ENCODE assay signal across 8 mouse cellular contexts in the genomic region with DNA sequence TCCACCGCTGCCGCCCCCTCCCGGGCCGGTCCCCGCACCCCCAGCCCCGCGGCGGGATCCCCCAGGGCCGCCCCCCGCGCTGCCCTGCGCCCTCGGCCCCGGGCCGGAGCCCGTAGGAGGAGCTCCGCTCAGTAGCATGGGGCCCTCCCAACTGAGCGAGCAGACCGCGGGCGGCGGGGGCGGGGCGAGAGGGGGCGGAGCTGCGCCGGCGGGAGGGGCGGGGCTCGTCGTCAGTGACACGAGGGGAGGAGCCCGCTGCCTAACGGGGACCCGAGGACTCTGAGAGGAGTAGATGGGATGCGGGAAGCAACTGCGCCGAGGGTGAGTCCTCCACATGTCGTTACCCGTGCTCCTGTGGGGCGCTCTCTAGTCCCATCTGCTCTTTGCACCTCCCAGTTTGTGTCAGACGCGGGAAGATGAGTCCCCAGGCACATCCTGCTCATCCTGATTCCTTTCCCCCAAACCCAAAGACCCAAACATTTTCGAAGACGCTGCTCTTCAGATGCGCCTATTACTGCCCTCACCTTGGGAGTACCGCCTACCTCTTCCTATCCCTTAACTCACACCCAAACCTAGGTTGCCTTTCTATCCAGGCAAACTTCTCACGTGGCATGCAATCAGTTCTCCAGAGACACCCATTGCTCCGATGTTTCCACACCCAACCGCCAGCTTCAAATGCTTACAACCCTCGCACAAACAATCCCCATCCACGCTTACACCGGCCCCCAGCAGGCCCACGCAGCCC. TPM values are rescaled to one million over a fixed set of nuclear protein-coding genes. Genes with fewer than 3 reads are reported as not detected.
DNase-seq lines count a peak whose midpoint lies in the region; ATAC-seq and TF ChIP-seq lines count a peak whose summit lies in the region.

Shf (minus strand) TSS at position 168 of the 745 bp plus-strand sequence.

- H3K4me3 ChIP-seq in E14TG2a.4 (replicated peaks; ENCODE audit: low read length), result peak within 1 kb of the TSS; percentile 88
- peak within 1 kb of the TSS; percentile 93 for H3K4me3 ChIP-seq in forebrain, embryonic 15.5 days
- H3K4me3 ChIP-seq in liver, postnatal 0 days (ENCODE audit: low read depth, low read length), result peak within 1 kb of the TSS; percentile 80
- H3K4me3 ChIP-seq in neural tube, embryonic 14.5 days (ENCODE audit: low read depth, low read length), result peak within 1 kb of the TSS; percentile 92
- H3K4me3 ChIP-seq in testis, adult 2 months (ENCODE audit: control insufficient read depth, low read depth, low read length), result peak within 1 kb of the TSS; percentile 85

- 0 out of 2 replicates have a peak, but pooled peaks have one; percentile 42 for TF ChIP-seq POLR2A in testis, adult 2 months (IDR thresholded peaks at IDR 0.05; ENCODE audit: control insufficient read depth, low read depth, low read length)

- peaks cover 74% of the 10 kb centered on the region for H3K4me1 ChIP-seq in E14TG2a.4 (replicated peaks; ENCODE audit: low read depth, low read length)
- peaks cover 36% of the 10 kb centered on the region for H3K4me1 ChIP-seq in forebrain, embryonic 15.5 days
- H3K4me1 ChIP-seq in liver, postnatal 0 days (ENCODE audit: insufficient read depth), result peaks cover 25% of the 10 kb centered on the region
- H3K4me1 ChIP-seq in neural tube, embryonic 14.5 days (ENCODE audit: control insufficient read depth, insufficient read depth, low read length), result peaks cover 26% of the 10 kb centered on the region
- peaks cover 16% of the 10 kb centered on the region for H3K4me1 ChIP-seq in testis, adult 2 months (ENCODE audit: control insufficient read depth, insufficient read depth, low read length)

- H3K36me3 ChIP-seq in E14TG2a.4 (ENCODE audit: insufficient read depth, low read length), result peaks cover 20% of the 10 kb centered on the region
- no peaks in the 10 kb centered on the region for H3K36me3 ChIP-seq in forebrain, embryonic 15.5 days
- no peaks in the 10 kb centered on the region for H3K36me3 ChIP-seq in liver, postnatal 0 days (replicated peaks; ENCODE audit: insufficient read depth, low read length)
- no peaks in the 10 kb centered on the region for H3K36me3 ChIP-seq in neural tube, embryonic 14.5 days (ENCODE audit: control insufficient read depth, insufficient read depth, low read length)
- H3K36me3 ChIP-seq in testis, adult 2 months (ENCODE audit: control insufficient read depth, insufficient read depth, low read length), result no peaks in the 10 kb centered on the region

- peak; percentile 94 for DNase-seq in cerebellum, adult 11-12 months
- peak; percentile 91 to 93 for DNase-seq in heart, postnatal 14 days
- peak; percentile 88 for DNase-seq in layer of hippocampus, adult 11-12 months (ENCODE audit: low spot score)
- DNase-seq in liver, postnatal 0 days, result peak; percentile 97

- no peak for TF ChIP-seq EP300 in liver, postnatal 0 days (IDR thresholded peaks at IDR 0.05; ENCODE audit: low read depth)

- under 1% methylated on average over 44 of the region's 54 CpGs for WGBS in forebrain, embryonic 15.5 days
- 2% methylated on average over 23 of the region's 54 CpGs for WGBS in liver, postnatal 0 days (ENCODE audit: insufficient replicate concordance)
- 1% methylated on average over 37 of the region's 54 CpGs for WGBS in neural tube, embryonic 14.5 days

- ATAC-seq in forebrain, embryonic 15.5 days (replicated peaks), result peak; percentile 92
- ATAC-seq in liver, postnatal 0 days, result peak; percentile 95
- peak; percentile 91 for ATAC-seq in neural tube, embryonic 14.5 days (ENCODE audit: low read depth)

- peak within 1 kb of the TSS; percentile 73 for H3K27ac ChIP-seq in forebrain, embryonic 15.5 days (replicated peaks)
- H3K27ac ChIP-seq in liver, postnatal 0 days (ENCODE audit: low read depth), result peak within 1 kb of the TSS; percentile 60
- peak within 1 kb of the TSS; percentile 52 for H3K27ac ChIP-seq in neural tube, embryonic 14.5 days (ENCODE audit: low read depth, low read length)
- H3K27ac ChIP-seq in testis, adult 2 months (ENCODE audit: control insufficient read depth, insufficient read depth, low read depth, low read length), result no peak within 1 kb of the TSS

- H3K4me2 ChIP-seq in forebrain, embryonic 15.5 days (replicated peaks), result peak within 1 kb of the TSS; percentile 85
- H3K4me2 ChIP-seq in liver, postnatal 0 days (ENCODE audit: low read depth, low read length), result peak within 1 kb of the TSS; percentile 99
- peak within 1 kb of the TSS; percentile 83 for H3K4me2 ChIP-seq in neural tube, embryonic 14.5 days (ENCODE audit: low read depth, low read length)

- TF ChIP-seq CTCF in E14TG2a.4 (conservative IDR thresholded peaks at IDR 0.05; ENCODE audit: low read length), result no peak
- no peak for TF ChIP-seq CTCF in liver, postnatal 0 days (IDR thresholded peaks at IDR 0.05; ENCODE audit: low read depth)
- TF ChIP-seq CTCF in testis, adult 2 months (IDR thresholded peaks at IDR 0.05; ENCODE audit: control insufficient read depth, insufficient read depth, insufficient replicate concordance, low read depth, low read length), result no peak

- no peaks in the 10 kb centered on the region for H3K9me3 ChIP-seq in E14TG2a.4 (ENCODE audit: low read length)
- H3K9me3 ChIP-seq in forebrain, embryonic 15.5 days, result no peaks in the 10 kb centered on the region
- no peaks in the 10 kb centered on the region for H3K9me3 ChIP-seq in liver, postnatal 0 days (ENCODE audit: low read length)
- no peaks in the 10 kb centered on the region for H3K9me3 ChIP-seq in neural tube, embryonic 14.5 days (ENCODE audit: control insufficient read depth, low read length)

- H3K27me3 ChIP-seq in E14TG2a.4 (ENCODE audit: insufficient read depth, low read length), result peaks cover 3% of the 10 kb centered on the region; the same call in 1 of the 2 replicates
- H3K27me3 ChIP-seq in forebrain, embryonic 15.5 days, result peaks cover 10% of the 10 kb centered on the region; the same call in 1 of the 2 replicates
- no peaks in the 10 kb centered on the region for H3K27me3 ChIP-seq in liver, postnatal 0 days (ENCODE audit: insufficient read depth, low read length)
- H3K27me3 ChIP-seq in neural tube, embryonic 14.5 days (ENCODE audit: control insufficient read depth, insufficient read depth, low read length), result no peaks in the 10 kb centered on the region
- H3K27me3 ChIP-seq in testis, adult 2 months (ENCODE audit: control insufficient read depth, insufficient read depth, low read length), result no peaks in the 10 kb centered on the region

- peak within 1 kb of the TSS; percentile 89 for H3K9ac ChIP-seq in forebrain, embryonic 15.5 days (replicated peaks)
- peak within 1 kb of the TSS; percentile 80 for H3K9ac ChIP-seq in liver, postnatal 0 days (replicated peaks)
- H3K9ac ChIP-seq in neural tube, embryonic 14.5 days (replicated peaks; ENCODE audit: low read depth, low read length), result peak within 1 kb of the TSS; percentile 92

- intact Hi-C loops in heart, postnatal 14 days (cut with DNase I), result no loop called here

RNA-seq across cellular contexts. Expression of gene Shf, which starts in this region (rescaled TPM):
- 10.3 and 11.0 TPM in 2 replicates for polyA plus RNA-seq in forebrain, embryonic 15.5 days (2015; fragmentation: Nextera tagmentation; extraction: Ambion mirVana)
- total RNA-seq in heart, postnatal 14 days (2021), result 1 to 10 TPM; 4.9 to 6.2 TPM
- 1.2 and 1.3 TPM in 2 replicates for polyA plus RNA-seq in liver, postnatal 0 days (2015; fragmentation: Nextera tagmentation; extraction: Ambion mirVana)
- 16.7 and 17.5 TPM in 2 replicates for polyA plus RNA-seq in neural tube, embryonic 14.5 days (2014; fragmentation: Nextera tagmentation; extraction: Ambion mirVana)
- 16.7 and 19.4 TPM in 2 replicates for polyA plus RNA-seq in testis, adult 2 months (2012; rRNA removed)
